Mouse (Mus musculus): Measurements from ENCODE around the gene Tbx2.

Tbx2 gene

DNA sequence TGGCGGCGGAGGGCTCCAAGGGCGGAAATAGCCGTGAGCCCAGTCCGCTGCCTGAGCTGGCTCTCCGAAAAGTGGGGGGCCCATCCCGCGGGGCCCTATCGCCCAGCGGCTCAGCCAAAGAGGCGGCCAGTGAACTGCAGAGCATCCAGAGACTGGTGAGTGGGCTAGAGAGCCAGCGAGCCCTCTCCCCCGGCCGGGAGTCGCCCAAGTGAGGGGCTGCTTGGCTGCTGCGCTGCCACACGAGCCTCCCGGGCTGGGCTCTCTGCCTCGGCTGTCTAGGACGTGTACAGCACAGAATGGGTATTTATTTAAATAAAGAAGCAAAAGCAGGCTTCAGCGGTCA, 8.4 kb downstream of the Tbx2 start:
- DNase-seq: no peak

- DNase-seq: no peak
These were observed 8.9 kb downstream of the Tbx2 start for GRCm38 (mm10) chr11:85841211-85841681.

DNA sequence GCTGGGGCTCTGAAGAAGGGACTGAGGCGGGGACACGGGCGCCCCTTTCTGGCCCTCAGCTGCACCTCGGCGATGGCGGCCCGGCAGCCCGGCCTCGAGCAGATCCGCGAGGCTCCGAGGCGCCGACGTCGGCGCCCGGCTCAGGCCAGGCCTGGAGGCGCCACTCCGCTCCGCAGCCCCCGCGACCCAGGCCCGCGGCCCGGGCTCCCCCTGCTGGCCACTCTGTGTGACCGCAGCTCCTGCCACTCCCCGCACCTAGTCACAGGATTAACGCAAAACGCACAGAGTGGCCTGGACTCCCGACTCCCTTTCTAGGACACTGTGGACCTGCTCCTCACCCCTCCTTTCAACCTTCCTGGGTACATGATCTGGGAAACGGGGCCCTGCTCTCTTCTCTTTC, 9.6 kb downstream of the Tbx2 start:
- peak; percentile 69 for DNase-seq

DNA sequence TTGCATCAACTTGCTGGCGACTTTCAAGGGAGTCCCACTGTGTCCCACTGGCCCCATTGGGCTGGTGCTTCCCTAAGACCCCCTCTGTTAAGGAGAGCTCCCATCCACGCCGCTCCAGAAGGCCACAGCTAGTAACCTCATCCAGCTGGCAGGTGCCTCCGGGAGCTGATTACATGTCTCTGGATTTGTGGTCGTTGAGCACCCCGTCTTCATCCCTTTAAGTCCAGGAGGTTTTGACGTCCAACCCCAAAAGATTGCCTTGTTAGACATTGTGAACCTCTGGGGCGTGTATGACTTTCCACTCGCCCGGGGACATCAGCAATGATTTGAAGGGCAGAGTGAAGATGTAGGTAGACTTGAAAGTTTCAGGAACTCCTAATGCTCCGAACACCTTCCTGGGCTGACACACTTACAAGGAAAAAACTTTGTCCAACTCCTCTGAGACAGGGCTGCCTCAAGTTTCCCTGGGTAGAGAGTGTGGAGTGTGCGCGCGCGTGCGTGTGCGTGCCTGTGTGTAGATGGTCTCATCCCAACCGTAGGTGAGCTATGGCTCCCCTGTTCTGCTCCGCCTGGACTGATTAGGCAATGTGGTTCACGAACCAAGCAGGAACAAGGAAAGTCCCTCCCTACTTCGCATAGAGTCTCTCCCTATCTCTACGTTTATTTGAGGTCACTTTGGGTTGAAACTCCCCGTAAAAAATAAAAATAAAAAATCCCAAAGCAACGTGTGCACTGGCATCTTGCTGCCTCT, 10.4 kb downstream of the Tbx2 start:
- no peak for DNase-seq

DNA sequence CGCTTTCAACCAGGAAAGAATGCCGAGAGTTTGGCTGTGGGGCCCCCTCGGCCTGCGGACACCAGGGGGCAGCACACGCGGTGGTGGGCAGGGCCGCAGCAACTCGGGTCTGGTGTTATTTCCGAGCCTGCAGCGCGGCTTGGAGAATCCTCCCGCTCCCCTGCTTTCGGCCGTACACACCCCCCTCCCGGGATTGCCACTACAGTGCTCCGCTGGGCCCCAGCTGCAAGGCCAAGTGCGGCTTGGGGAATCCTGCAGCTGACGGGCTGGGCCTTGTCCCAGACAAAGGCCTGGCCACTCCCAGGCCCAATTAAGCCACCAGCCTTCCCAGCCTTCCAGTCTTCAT, 11.0 kb downstream of the Tbx2 start:
- DNase-seq: peak; percentile 72

DNA sequence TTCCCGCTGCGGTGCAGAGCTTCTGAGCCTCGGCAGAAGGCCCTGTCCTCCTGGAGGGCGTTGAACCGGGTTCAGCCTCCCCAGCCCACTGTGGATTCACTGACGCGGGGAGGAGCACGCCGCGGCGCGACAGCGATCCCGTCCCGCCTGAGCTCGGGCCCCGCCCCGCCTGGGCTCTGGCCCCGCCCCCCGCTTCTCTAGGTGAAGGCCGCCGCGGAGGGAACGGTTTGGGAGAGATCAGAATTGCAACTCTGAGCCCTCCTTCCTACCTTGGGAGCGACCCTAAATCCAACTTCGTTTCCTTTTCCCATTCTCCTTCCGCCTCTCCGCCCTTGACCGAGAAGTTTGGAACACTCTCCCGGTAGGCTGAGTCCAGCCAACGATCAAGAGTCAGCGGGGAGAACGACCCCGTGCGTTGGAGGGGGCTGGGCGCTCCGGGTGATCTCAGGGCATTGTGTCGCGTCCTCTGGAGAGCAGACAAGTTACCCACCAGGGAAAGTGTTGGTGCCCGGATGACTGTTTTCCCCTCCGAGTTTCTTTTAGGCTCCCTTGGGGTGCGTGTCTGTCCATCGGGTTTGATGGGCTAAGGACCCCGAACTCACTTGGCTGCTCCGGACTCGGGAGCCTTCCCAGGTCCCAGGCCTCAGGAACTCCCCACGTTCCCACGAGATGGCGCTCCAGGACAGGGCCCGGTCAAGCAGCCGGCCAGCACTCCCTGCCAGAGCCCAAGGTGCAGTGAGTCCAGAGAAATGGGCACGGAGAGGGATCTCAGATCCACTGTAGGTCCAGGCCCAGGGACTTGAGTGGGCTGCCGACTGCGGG, 12.0 kb downstream of the Tbx2 start:
- DNase-seq: peak; percentile 85

- DNase-seq: no peak
These were observed 12.6 kb downstream of the Tbx2 start for GRCm38 (mm10) chr11:85844971-85845370.

- DNase-seq: no peak
These were observed 13.6 kb downstream of the Tbx2 start for GRCm38 (mm10) chr11:85845921-85846320.

- DNase-seq: no peak
These were observed 14.2 kb downstream of the Tbx2 start for GRCm38 (mm10) chr11:85846509-85846908.

- DNase-seq: peak; percentile 69
These were observed 16.7 kb downstream of the Tbx2 start for GRCm38 (mm10) chr11:85849037-85849436.

DNA sequence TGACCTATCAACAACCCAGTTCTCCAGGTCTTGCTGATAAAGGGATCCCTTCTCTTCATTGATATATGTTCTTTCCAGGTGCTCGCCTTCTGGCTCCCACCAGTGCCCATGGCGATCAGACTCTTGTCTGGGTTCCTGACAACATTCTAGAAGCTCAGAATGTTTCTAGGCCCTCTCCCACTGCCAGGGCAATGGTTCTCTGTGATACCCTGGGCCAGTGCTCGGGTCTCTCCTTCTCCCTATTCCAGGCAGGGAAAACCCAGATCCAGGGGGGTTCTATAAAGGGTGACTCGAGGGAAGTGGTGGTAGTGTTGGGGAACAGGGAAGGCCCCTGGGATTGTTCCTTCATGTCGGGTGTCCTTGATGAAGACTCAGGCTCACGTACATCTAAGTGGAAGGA, 17.9 kb downstream of the Tbx2 start, which contains the start of gene Gm11444:
Gene Gm11444 (minus strand): TSS at position 101 of the 400 bp plus-strand sequence.
- no peak for DNase-seq

- DNase-seq: no peak
These were observed 18.4 kb downstream of the Tbx2 start for GRCm38 (mm10) chr11:85850758-85851157.

DNA sequence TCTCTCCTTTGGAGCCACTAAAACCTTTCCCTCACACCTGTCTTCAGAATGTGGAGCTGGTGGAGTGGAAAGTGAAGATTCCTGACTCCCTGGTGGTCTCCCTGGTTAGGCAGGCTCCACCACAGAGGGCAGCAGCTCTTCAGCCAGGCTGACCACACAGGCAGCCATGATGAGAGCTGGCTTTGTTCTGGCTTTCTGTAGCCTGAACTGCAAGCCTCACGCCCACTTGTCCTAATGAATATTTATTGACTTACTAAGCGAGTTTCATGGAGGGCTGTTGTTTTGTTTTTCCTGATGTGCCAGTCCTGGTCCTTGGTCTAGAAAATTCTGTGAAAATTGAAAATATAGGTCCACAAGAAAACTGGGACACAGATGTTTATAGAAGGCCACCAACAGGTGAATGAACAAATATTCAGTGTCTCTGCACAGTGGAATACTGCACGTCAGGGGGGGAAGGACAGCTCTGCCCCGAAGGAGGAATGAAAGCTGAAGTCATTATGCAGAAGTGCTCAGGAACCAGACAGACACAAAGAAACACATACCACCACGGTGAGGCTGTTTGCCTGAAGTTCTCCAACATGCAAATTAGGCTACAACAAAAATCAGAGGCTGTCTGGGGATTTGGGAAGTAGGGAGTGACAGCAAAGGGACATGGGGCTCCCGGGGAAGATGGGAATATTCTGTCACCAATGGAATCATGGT, 25.8 kb downstream of the Tbx2 start:
- no peak for DNase-seq

DNA sequence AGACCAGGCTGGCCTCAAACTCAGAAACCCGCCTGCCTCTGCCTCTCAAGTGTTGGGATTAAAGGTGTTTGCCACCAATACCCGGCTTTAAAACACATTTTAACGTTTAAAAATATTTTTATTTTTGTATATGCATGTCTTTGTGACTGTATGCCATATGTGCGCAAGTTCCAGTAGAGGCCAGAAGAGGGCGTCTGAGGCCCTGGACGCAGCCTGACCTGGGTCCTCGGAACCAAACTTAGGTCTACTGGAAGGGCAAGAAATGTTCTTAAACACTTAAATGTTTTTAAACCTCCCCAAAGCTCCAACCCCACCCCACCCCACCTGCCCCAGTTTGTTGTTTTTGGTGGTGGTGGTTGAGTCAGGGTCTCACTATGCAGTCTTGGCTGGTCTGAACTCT, 32.0 kb downstream of the Tbx2 start:
- no peak for DNase-seq

- no peak for DNase-seq
These were observed 43.9 kb downstream of the Tbx2 start for GRCm38 (mm10) chr11:85876059-85876788.

GRCm38 (mm10) chr11:85884498-85884897, 52.1 kb downstream of the Tbx2 start:
- DNase-seq: no peak

DNA sequence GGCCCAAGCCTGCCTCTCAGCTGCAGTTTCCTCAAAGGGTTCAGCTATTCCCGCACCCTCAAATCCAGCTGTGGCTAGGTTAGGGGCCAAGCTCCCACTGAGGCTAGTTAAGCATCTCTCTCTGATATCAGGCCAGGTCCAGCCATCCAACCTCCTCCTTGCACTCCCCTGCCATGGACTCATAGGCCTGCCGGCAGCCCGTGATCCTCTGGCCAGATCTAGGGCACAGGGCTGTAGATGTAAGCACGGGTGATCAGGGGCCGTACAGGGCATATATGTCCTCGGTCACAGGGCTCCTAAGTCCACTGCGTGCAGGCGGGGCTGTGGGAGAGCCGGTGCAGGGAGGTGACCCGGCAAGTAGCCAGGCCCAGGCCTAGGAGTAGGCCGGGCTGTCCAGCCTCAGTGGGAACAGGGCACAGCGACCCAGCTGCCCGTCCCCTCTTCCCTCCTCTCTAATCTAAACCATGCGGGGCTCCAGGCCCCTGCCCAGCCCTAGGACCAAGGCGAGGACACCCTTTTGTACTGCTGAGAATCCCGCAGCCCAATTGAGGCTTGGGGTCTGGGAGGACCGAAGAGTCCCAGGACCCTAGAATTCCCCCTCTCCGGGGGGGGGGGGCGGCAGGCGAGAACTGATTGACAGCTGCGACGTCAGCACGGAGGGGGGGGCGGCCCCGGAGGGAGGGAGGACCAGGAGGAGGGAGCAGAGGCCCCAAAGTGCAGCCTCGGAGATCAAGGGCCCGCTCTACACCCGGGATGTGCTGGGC, 53.5 kb downstream of the Tbx2 start, which contains the start of gene Tbx4:
Gene Tbx4 (plus strand): TSS at position 758 of the 764 bp plus-strand sequence.
- DNase-seq: no peak

GRCm38 (mm10) chr11:85886429-85886785, 54.1 kb downstream of the Tbx2 start:
- DNase-seq: no peak

- DNase-seq: no peak
These were observed 54.9 kb downstream of the Tbx2 start for GRCm38 (mm10) chr11:85887273-85887672.

DNA sequence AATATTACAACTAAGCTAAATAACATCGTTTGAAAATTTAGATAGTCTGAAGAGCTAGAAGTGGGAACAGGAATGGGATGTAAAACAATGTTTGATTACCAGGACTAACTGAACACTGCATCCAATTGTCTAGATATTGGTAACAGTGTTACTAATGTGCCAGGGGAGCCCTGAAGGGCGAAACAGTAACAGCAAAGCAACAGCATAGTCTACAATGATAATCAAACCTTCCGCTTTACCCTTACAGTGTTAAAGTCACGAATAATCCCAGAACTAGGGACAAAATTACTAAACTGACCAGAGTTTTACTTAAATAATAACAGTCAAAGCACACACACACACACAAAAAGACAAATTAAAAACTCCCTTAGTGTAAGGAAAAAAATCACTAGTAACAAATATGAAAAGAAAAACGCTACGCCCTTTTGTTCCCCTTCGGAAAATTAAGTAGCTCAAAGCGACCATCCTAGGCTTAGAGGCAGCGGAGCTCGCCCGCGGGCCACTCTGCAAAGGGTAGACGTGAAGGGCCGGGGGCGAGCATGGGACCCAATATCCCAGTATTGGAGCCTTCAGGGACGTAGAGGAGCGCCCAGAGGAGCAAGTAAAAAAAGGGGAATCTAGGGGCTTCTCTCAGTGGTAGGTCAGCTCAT, 55.6 kb downstream of the Tbx2 start:
- DNase-seq: no peak

DNA sequence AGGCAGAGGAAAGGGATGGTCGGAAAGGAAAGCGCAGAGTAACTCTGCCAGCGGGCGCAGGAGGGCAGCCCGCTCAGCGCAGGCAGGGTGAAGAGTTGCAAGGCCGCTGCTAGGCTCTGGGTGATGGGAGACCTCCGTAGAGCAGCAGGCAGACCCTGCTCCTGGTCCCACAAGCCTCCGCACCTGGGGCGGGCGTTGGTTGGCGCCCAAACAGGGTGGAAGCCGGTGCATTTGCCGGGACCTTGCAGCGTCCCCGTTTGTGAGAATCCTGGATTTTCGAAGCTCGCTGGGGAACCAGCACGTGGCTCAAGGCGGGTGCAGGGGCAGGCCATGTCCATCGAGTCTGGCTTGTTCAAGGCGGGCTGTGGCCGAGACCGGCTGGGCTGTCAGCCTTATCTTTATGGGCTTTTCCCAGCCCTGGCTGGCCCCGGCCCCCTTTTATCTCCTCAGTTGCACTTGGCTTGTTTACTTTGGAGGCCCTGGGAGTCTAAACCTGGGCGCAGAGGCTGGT, 56.2 kb downstream of the Tbx2 start:
- no peak for DNase-seq
